Mouse (Mus musculus) neural tube, embryonic 12.5 days (tissue): ENCODE measurements around the gene Rap1gap2. TPM values are rescaled to one million over a fixed set of nuclear protein-coding genes. Genes with fewer than 3 reads are reported as not detected.

Experiments used
- ATAC-seq: fragments of 200-750 bp; cut with Nextera tagmentation; 2 replicates; pipeline ENCODE4 v1.8.0; 2017; ENCODE audit warnings: low read depth, mild to moderate bottlenecking, moderate TSS enrichment, moderate library complexity; ENCODE audit not compliant: low FRiP score
- H3K27ac ChIP-seq: fragments of 300-500 bp; sonication (generic); 2 replicates; pipeline ENCODE4 v1.5.1; 2016
- H3K27me3 ChIP-seq: fragments of 300-500 bp; sonication (generic); replicated peaks from 2 replicates; pipeline ENCODE4 v1.6.1; 2016; ENCODE audit warnings: mild to moderate bottlenecking
- H3K36me3 ChIP-seq: fragments of 300-500 bp; sonication (generic); 2 replicates; pipeline ENCODE4 v1.6.1; 2016; ENCODE audit warnings: mild to moderate bottlenecking
- H3K4me1 ChIP-seq: fragments of 300-500 bp; sonication (generic); 2 replicates; pipeline ENCODE4 v1.6.1; 2016
- H3K4me2 ChIP-seq: fragments of 300-500 bp; sonication (generic); replicated peaks from 2 replicates; pipeline ENCODE4 v1.6.1; 2016; ENCODE audit warnings: mild to moderate bottlenecking
- H3K4me3 ChIP-seq: fragments of 300-500 bp; sonication (generic); 2 replicates; pipeline ENCODE4 v1.5.1; 2016
- H3K9ac ChIP-seq: fragments of 300-500 bp; sonication (generic); 2 replicates; pipeline ENCODE4 v1.6.1; 2016; ENCODE audit warnings: mild to moderate bottlenecking
- H3K9me3 ChIP-seq: fragments of 300-500 bp; sonication (generic); 2 replicates; pipeline ENCODE4 v1.6.1; 2016; ENCODE audit warnings: mild to moderate bottlenecking
- WGBS: fragments of 180-500 bp; shearing (Covaris S2); methylation state at CpG from one replicate; pipeline ENCODE4 v1.1.7; 2016; 5-methylcytosine and 5-hydroxymethylcytosine counted together
- polyA plus RNA-seq: library from polyadenylated mRNA; unstranded; fragments of >200 nt; fragmentation: Nextera tagmentation; extraction: Ambion mirVana; gene quantifications from 2 replicates; pipeline ENCODE4 v1.2.1, GENCODE M21; 2016

Gene Rap1gap2
- polyA plus RNA-seq, 1 experiment from 2014 or later = 10.1 TPM

DNA sequence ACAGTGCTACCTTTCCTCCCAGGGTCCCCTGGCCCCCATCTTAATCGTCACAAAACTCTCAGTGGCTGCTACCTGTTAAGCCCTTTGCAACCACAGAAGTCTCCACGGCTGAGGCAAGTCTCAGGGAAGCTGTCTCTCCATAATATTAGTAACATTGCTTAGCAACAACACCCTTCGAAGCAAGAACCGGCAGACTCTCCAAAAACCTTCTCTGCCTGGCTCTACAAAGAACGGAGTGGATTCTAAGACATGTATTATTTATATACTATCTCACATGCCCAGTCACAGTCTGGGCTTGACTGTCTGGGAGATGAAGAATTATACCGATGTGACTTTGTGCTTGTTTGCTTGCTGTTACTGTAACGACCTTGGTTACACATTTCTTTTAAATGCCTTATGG is 83.2 kb downstream of the Rap1gap2 start:
- ATAC-seq = no peak
- peaks cover 16% of the 10 kb centered on the region for H3K27me3 ChIP-seq
- no peaks in the 10 kb centered on the region for H3K36me3 ChIP-seq
- H3K9ac ChIP-seq = no peak overlapping the region
- no peak overlapping the region for H3K4me3 ChIP-seq
- no peak overlapping the region for H3K27ac ChIP-seq
- WGBS = 75% methylated on average over 7 of the region's 7 CpGs
- H3K4me1 ChIP-seq = peaks cover 22% of the 10 kb centered on the region; the same call in 1 of the 2 replicates
- no peaks in the 10 kb centered on the region for H3K9me3 ChIP-seq
- H3K4me2 ChIP-seq = no peak overlapping the region

DNA sequence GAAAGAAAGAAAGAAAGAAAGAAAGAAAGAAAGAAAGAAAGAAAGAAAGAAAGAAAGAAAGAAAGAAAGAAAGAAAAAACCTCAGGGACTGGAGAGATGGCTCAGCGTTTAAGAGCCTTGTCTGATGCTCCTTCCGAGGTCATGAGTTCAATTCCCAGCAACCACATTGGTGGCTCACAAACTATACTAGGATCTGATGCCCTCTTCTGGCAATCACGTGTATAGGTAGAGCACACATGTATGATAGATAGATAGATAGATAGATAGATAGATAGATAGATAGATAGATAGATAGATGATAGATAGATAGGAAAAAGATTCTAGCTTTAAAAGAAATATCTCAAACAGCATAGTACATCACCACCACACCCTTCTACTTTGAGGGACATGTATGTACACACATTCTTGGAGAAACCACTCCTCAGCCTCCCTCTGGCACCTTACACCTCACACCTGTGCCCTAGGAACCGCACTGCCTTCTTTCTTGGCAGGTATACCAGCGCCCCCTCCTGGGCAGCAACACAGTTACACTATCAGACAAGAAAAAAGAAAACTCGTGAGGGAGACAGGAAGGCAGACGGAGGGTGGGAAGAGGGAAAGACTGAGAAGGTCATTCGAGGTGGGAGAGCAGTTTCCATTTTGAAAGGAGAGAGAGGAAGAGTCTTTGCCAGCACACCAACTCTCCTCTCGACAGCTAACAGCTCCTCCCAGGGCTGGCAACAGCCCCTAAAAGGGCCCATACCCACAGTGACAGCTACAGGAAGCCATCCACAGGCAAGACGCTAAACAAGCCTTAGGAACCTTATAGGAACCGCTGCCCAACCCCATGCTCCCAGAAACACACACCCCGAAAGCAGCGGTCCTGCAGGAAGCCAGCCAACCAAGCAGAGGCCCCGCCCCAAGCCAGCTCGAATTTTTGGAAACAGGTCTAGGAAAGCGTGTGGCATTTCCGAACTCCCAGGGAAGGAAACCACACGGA is 84.2 kb downstream of the Rap1gap2 start:
- Histone ChIP-seq H3K9me3 (no peaks in the 10 kb centered on the region), H3K4me2 (peak overlapping the region; percentile 34; the same call in 1 of the 2 replicates), H3K27ac (no peak overlapping the region), H3K4me1 (peaks cover 29% of the 10 kb centered on the region), H3K36me3 (no peaks in the 10 kb centered on the region), H3K27me3 (peaks cover 24% of the 10 kb centered on the region), H3K9ac (no peak overlapping the region), H3K4me3 (no peak overlapping the region)
- WGBS = 23% methylated on average over 18 of the region's 18 CpGs
- no peak for ATAC-seq

DNA sequence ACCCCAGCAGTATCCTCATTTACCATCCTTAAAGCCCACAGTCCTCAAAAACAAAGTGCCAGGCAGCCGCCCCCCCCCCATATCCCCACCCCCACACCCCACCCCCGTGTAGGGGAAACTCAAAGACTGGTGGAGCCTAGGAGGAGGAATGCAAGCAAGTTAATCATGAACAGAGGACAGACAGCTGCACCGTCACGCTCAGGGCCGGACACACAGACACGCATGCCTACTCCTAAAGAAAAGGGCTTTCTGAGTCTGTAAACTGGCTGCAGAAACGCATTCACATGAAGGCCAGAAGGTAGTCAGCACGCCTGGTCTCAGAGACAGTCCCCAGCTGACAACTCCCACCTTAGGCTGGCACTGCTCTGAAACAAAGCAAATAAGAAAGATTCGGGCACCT is 85.1 kb downstream of the Rap1gap2 start:
- H3K27ac ChIP-seq = no peak overlapping the region
- ATAC-seq = no peak
- no peak overlapping the region for H3K4me3 ChIP-seq
- H3K27me3 ChIP-seq = peaks cover 32% of the 10 kb centered on the region
- 55% methylated on average over 9 of the region's 9 CpGs for WGBS
- no peaks in the 10 kb centered on the region for H3K36me3 ChIP-seq
- H3K4me2 ChIP-seq = no peak overlapping the region
- peaks cover 31% of the 10 kb centered on the region for H3K4me1 ChIP-seq
- H3K9ac ChIP-seq = no peak overlapping the region
- no peaks in the 10 kb centered on the region for H3K9me3 ChIP-seq

DNA sequence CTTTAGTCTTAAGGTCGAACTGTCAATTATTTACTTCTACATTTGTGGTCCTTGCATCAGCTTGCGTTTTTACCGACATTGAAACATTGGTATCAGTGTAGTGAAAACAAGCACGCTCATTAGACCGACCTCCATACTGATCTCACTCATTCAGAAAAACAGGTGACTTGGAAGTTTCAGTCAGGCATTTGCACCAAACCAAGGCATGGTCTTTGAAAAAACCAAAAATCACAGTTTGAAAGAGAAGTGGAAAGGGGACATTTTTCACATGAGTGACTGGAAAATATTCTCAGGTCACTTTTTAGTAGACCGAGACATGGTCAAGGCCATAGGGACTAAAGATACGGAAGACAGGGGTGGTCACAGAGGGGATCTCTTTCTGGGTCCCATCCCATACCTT is 85.5 kb downstream of the Rap1gap2 start:
- no peak overlapping the region for H3K9ac ChIP-seq
- ATAC-seq = no peak
- 89% methylated on average over 7 of the region's 7 CpGs for WGBS
- H3K36me3 ChIP-seq = no peaks in the 10 kb centered on the region
- H3K4me3 ChIP-seq = no peak overlapping the region
- H3K27ac ChIP-seq = no peak overlapping the region
- H3K4me2 ChIP-seq = no peak overlapping the region
- no peaks in the 10 kb centered on the region for H3K9me3 ChIP-seq
- H3K4me1 ChIP-seq = peaks cover 31% of the 10 kb centered on the region
- H3K27me3 ChIP-seq = peaks cover 32% of the 10 kb centered on the region

DNA sequence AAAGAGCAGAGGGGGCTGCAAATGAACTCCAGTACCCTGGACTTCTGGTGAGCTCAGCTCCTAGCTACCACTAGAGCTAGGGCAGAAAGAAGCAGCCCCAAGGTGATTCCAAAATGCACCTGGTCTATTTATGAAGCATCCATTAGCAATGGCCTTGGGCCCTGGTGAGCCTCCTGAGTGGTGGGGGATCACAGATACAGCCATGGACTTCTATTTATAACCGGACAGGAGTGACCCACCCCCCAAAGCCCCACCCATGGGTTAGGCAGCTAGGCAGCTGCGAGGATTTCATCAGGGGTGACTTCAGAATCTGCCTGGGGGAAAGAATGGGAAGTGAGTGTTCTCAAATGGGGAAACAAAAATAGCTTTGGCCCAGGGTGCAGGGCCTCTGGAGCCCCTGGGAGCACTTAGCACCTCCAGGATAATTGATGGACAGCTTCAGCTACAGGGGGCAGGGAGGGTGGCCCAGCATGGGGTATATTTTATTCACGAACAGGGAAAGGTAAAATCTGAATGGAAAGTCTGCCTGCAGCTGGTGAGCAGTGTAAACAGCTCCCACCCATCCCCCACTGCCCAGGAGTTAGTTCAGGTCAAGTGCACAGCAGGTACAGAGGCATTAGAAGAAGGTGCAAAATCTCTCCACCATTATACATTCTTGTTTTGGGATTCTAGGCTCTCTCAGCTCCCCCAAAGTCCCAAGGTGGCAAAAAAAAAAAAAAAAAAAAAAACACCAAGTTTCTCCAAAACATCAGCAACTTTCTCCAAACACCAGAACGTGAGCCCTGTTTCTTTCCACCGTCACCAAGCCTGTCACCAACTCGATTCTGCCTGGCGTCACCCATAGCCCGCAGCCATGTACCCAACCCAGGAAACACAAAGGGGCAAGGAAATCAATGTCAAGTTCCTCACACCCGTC is 86.4 kb downstream of the Rap1gap2 start:
- 49% methylated on average over 9 of the region's 9 CpGs for WGBS
- H3K36me3 ChIP-seq = no peaks in the 10 kb centered on the region
- no peak overlapping the region for H3K9ac ChIP-seq
- no peak overlapping the region for H3K4me3 ChIP-seq
- H3K4me1 ChIP-seq = peaks cover 31% of the 10 kb centered on the region
- no peaks in the 10 kb centered on the region for H3K9me3 ChIP-seq
- H3K27ac ChIP-seq = no peak overlapping the region; the same call in 1 of the 2 replicates
- ATAC-seq = peak; percentile 31; the same call in 1 of the 2 replicates
- H3K4me2 ChIP-seq = peak overlapping the region; percentile 93
- H3K27me3 ChIP-seq = peaks cover 36% of the 10 kb centered on the region

DNA sequence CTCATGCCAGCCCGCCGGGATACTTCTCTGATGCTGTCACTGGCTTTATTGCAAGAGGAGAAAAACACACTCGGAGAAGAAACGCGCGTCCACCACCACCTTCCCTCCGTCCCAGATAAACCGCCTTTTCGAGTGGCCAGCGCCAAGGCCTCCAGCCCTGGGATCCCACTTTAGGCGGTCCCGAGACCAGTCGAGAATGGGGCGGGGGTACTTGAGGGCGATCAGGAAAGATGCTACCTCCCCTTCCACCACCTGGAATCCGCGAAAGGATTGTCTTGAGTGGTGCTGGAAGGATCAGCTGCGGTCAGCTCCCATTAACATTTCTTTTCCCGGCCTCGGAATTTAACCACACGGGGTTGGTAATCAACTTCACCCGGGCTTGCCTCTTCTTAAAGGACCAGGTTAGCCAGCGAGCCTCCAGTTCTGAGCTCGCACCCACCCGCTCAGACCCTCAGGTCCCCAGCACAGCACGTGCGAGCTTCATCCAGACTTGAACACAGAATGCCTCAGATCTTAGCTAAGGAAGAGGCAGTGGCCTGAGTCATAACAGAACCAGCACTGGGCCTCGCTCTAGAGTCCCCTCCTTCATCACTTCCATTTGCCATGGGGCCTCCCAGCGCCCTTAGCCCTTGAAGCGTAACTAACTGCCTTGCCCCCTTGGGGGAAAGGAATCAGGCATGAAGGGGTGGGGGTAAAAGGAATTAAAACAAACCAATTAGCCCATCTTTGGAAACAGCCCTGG is 87.3 kb downstream of the Rap1gap2 start:
- no peaks in the 10 kb centered on the region for H3K9me3 ChIP-seq
- H3K27ac ChIP-seq = no peak overlapping the region
- peak overlapping the region; percentile 73; the same call in 1 of the 2 replicates for H3K9ac ChIP-seq
- H3K36me3 ChIP-seq = no peaks in the 10 kb centered on the region
- H3K4me3 ChIP-seq = peak overlapping the region; percentile 67
- peak; percentile 31; the same call in 1 of the 2 replicates for ATAC-seq
- H3K27me3 ChIP-seq = peaks cover 36% of the 10 kb centered on the region
- under 1% methylated on average over 30 of the region's 30 CpGs for WGBS
- H3K4me1 ChIP-seq = peaks cover 31% of the 10 kb centered on the region
- peak overlapping the region; percentile 93 for H3K4me2 ChIP-seq

DNA sequence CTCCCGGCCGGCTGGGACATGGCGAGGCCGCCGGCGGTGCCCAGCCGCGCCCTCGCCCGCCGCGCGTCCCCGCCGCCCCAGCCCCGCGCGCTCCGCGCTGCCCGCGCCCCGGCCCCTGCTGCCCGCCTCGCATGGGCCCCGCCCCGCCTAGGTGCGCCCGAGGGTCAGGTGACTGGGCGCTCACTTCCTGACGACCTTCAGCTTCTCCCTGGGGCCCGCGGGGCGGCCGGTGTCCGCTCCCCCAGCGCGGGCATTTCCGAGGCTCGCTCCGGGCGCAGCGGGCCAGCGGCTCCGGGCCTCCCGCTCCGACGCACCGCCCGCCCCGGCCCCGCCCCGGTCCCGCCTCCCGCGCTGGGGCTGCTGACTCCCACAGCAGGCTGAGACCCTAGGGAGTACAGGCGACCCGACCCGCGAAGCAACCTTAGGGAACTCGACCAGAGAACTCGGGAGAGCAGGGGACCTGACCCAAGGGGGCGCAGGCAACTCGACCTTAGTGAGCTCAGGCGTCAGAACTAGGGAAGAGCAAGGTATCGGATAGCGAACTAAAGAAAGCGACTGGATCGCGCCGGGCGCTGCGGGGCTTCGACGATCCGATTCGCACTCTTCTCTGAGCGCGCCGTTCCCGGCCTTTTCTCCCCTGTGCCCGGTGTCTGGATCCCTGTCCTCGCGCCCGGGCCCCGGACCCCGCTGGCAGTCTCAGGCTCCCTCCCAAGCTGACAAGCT is 88.1 kb downstream of the Rap1gap2 start:
- Histone ChIP-seq H3K27ac (no peak overlapping the region), H3K36me3 (no peaks in the 10 kb centered on the region), H3K9ac (peak overlapping the region; percentile 73), H3K9me3 (no peaks in the 10 kb centered on the region), H3K4me3 (peak overlapping the region; percentile 67), H3K27me3 (peaks cover 36% of the 10 kb centered on the region), H3K4me2 (peak overlapping the region; percentile 93), H3K4me1 (peaks cover 31% of the 10 kb centered on the region)
- under 1% methylated on average over 87 of the region's 87 CpGs for WGBS
- peak; percentile 59 for ATAC-seq

DNA sequence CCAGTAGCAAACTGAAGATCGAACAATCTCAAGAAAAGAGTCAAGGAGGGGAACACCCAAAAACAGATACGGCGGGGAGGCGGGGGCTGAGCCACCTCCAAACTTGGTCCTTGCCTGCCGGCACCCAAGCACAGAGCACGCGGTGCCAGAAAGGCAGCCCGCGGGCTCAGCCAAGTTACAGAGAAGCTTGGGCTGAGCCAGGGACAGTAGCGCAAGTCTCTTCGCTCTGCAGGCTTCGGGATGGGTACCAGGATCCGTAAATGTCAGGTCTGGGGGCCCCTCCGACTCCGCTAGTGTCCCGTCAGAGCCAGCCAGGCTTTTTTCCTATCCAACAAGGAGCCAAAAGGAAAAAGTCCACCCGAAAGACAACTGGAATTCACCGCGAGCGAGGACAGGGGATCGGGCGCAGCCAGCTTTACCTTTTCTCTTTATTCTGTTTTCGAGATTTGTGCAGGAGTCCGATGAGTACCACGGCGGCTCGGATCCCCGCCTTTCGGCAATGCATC is 88.7 kb downstream of the Rap1gap2 start:
- no peak for ATAC-seq
- peak overlapping the region; percentile 67 for H3K4me3 ChIP-seq
- peak overlapping the region; percentile 73 for H3K9ac ChIP-seq
- no peaks in the 10 kb centered on the region for H3K9me3 ChIP-seq
- peaks cover 36% of the 10 kb centered on the region for H3K27me3 ChIP-seq
- no peaks in the 10 kb centered on the region for H3K36me3 ChIP-seq
- H3K4me1 ChIP-seq = peaks cover 31% of the 10 kb centered on the region
- H3K27ac ChIP-seq = no peak overlapping the region
- 1% methylated on average over 29 of the region's 29 CpGs for WGBS
- H3K4me2 ChIP-seq = peak overlapping the region; percentile 93

DNA sequence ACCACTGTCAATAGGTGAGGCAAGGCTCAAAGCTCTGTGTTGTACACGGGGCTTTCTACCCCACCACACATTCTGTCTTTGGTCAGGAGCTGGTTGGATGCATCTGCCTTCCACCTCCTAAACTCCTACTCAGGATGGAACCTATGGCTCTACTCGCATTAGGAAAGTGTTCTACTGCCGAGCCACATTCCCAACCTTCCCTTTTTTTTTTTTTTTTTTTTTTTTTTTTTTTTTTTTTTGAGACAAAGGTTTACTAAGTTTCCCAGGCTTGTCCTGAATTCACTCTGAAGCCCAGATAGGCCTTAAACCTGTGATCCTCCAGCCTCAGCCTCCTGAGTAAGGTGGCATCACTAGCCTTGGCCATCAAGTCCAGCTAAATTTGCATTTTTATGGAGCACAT is 90.5 kb downstream of the Rap1gap2 start:
- H3K27me3 ChIP-seq = peaks cover 36% of the 10 kb centered on the region
- no peak overlapping the region for H3K4me2 ChIP-seq

DNA sequence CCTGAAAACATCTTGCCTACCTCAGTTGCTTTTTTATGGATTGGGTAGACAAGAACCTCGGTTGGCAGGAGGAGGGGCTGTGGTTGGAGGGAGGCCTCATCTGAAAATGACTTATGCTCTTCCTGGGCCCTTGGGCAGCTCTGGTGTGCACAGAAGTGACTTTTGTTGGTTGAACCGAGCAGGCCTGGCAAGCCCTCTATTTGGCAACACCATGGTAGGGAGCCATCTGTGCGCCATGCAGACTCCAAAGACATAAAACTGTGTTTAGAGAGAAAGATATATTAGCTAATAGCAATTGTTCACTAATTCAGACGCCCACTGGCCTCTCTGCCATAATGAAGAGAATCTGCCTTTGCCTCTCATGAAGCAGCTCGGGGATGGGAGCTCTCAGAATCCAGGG is 94.6 kb downstream of the Rap1gap2 start:
- Histone ChIP-seq H3K4me1 (peaks cover 5% of the 10 kb centered on the region; the same call in 1 of the 2 replicates), H3K27me3 (peaks cover 8% of the 10 kb centered on the region), H3K4me2 (no peak overlapping the region), H3K36me3 (no peaks in the 10 kb centered on the region), H3K9me3 (no peaks in the 10 kb centered on the region), H3K4me3 (no peak overlapping the region), H3K27ac (no peak overlapping the region), H3K9ac (no peak overlapping the region)
- 59% methylated on average over 5 of the region's 5 CpGs for WGBS
- ATAC-seq = no peak

More for the DNA sequence above, 90.5 kb downstream of the Rap1gap2 start:
- H3K9ac ChIP-seq = no peak overlapping the region
- no peak overlapping the region for H3K4me3 ChIP-seq
- WGBS = 90% methylated on average over 3 of the region's 3 CpGs
- peaks cover 28% of the 10 kb centered on the region for H3K4me1 ChIP-seq
- no peak overlapping the region for H3K27ac ChIP-seq
- no peak for ATAC-seq
- no peaks in the 10 kb centered on the region for H3K36me3 ChIP-seq
- H3K9me3 ChIP-seq = no peaks in the 10 kb centered on the region

DNA sequence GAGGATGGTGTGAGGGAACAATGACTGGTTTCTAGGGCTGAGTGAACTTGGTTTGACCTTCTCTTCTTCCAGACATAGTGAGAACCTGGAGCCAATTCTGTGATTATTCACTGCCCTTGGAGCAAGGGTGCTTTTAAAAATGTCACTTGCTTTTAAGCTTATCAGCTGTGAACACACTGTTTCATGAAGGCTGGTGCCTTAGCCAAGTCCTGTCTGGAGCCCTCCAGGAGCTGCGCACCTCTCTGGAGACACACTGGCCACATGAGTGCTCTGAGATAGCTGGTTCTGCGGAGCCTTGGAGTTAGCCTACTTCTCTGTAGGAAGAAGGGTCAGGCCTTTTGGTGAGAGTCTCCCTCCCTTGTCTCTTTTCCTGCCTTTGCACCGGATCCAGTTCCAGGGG is 95.7 kb downstream of the Rap1gap2 start:
- H3K27ac ChIP-seq = no peak overlapping the region
- H3K9ac ChIP-seq = no peak overlapping the region
- WGBS = 83% methylated on average over 3 of the region's 3 CpGs
- H3K4me3 ChIP-seq = no peak overlapping the region
- H3K27me3 ChIP-seq = peaks cover 5% of the 10 kb centered on the region; the same call in 1 of the 2 replicates
- no peak for ATAC-seq
- H3K9me3 ChIP-seq = no peaks in the 10 kb centered on the region
- H3K4me1 ChIP-seq = peaks cover 5% of the 10 kb centered on the region; the same call in 1 of the 2 replicates
- no peaks in the 10 kb centered on the region for H3K36me3 ChIP-seq
- no peak overlapping the region for H3K4me2 ChIP-seq
